Mouse (Mus musculus) embryonic fibroblast, embryonic 13.5 days (primary cell): ENCODE measurements around the gene Tgds. TPM values are rescaled to one million over a fixed set of nuclear protein-coding genes. Genes with fewer than 3 reads are reported as not detected.
"Not testable (repeated sequence)": the region's sequence is repeated elsewhere in the genome, so short reads cannot be mapped to it uniquely, and the experiment has no call there.

Experiments used
- H3K27ac ChIP-seq: 2 replicates; pipeline ENCODE4 v1.5.1; 2012; ENCODE audit warnings: low read length, control low read depth, inconsistent platforms; ENCODE audit not compliant: insufficient read depth
- H3K4me1 ChIP-seq: 2 replicates; pipeline ENCODE4 v1.6.1; 2011; ENCODE audit warnings: low read length; ENCODE audit not compliant: control insufficient read depth, insufficient read depth
- H3K4me3 ChIP-seq: 2 replicates; pipeline ENCODE4 v1.5.1; 2011; ENCODE audit warnings: mild to moderate bottlenecking, control low read depth, low read length; ENCODE audit not compliant: insufficient read depth
- CTCF ChIP-seq: IDR thresholded peaks from 2 replicates; pipeline ENCODE4 v1.5.1; 2011; ENCODE audit warnings: mild to moderate bottlenecking, control low read depth, low read length, moderate library complexity, borderline replicate concordance; ENCODE audit not compliant: insufficient read depth
- POLR2A ChIP-seq: IDR thresholded peaks from 2 replicates; pipeline ENCODE4 v1.6.1; 2011; ENCODE audit warnings: low read depth, mild to moderate bottlenecking, control low read depth, low read length, moderate library complexity
- polyA plus RNA-seq: library from polyadenylated mRNA; stranded (reverse); fragments of >200 nt; gene quantifications from 2 replicates; pipeline ENCODE4 v1.2.4, GENCODE M21; 2011; ENCODE audit warnings: low read depth; ENCODE audit not compliant: missing spikeins, insufficient read length

The Tgds gene
- polyA plus RNA-seq, 1 experiment = 38.8 TPM

GRCm38 (mm10) chr14:118136744-118137452, 4.3 kb upstream of the Tgds start, which contains the start of gene Gpr180:
Gene Gpr180, plus strand, starts transcription at chr14:118137158.
- TF ChIP-seq POLR2A = peak; percentile 82
- TF ChIP-seq CTCF = no peak
- peak within 1 kb of the TSS; percentile 70 for H3K27ac ChIP-seq
- H3K4me1 ChIP-seq = peaks cover 2% of the 10 kb centered on the region; the same call in 1 of the 2 replicates
- peak within 1 kb of the TSS; percentile 80 for H3K4me3 ChIP-seq

- Histone ChIP-seq H3K27ac (no peak overlapping the region), H3K4me3 (peak overlapping the region; percentile 84), H3K4me1 (peaks cover 3% of the 10 kb centered on the region; the same call in 1 of the 2 replicates)
- TF ChIP-seq CTCF = no peak
- TF ChIP-seq POLR2A = no peak
Observed at GRCm38 (mm10) chr14:118131931-118132641, 469 bp downstream of the Tgds start.

GRCm38 (mm10) chr14:118131472-118131871, 1.1 kb downstream of the Tgds start:
- H3K27ac ChIP-seq = no peak overlapping the region
- peak overlapping the region; percentile 84 for H3K4me3 ChIP-seq
- peaks cover 3% of the 10 kb centered on the region; the same call in 1 of the 2 replicates for H3K4me1 ChIP-seq
- TF ChIP-seq CTCF (no peak), POLR2A (no peak)

DNA sequence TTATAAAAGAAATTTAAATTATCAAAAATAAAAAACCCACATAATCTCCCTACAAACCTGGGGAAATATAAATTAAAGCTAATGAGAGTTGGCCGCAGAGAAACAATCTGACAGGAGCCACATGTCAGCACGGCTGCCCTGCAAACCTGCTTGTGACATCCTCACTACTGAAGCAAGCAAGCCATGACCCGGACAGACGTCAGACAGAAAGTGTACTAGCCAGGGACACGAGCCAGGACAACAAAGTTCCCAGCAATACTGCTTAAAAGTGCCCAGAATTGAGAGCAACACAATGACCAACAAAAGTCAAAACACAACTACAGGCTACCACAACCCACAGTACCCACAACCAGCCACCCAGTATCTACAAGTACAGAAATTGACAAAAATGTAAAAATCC, 6.3 kb downstream of the Tgds start:
- Histone ChIP-seq H3K4me1 (peaks cover 2% of the 10 kb centered on the region; the same call in 1 of the 2 replicates), H3K27ac (no peak overlapping the region), H3K4me3 (no peak overlapping the region)
- TF ChIP-seq POLR2A (no peak), CTCF (no peak)

GRCm38 (mm10) chr14:118124771-118125170, 7.8 kb downstream of the Tgds start:
- TF ChIP-seq POLR2A (no peak), CTCF (no peak)
- Histone ChIP-seq H3K27ac (no peak overlapping the region), H3K4me3 (no peak overlapping the region), H3K4me1 (no peaks in the 10 kb centered on the region)

GRCm38 (mm10) chr14:118124129-118124528, 8.4 kb downstream of the Tgds start:
- Histone ChIP-seq H3K27ac (no peak overlapping the region), H3K4me3 (no peak overlapping the region), H3K4me1 (no peaks in the 10 kb centered on the region)
- no peak for TF ChIP-seq CTCF
- no peak for TF ChIP-seq POLR2A

DNA sequence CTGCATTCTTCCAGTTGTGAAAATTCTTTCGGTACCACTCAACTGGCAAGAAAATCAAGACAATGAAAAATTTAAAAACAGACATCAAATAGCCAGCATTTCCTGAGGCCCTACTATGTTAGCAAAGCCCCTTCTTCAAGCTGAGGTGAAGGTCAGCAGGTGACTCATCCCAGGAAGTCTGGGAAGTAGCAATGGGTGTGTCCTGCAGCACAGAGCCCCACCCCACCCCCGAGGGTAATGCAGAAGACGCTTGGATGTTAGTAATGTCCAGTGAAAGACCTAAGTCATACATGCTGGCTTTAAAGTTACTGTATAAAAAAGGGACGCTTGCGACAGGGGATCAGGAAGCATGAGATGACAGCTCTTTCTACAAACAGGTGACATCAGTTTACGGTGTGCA, 19.4 kb downstream of the Tgds start:
- H3K4me1 ChIP-seq = no peaks in the 10 kb centered on the region

GRCm38 (mm10) chr14:118107479-118107878, 25.1 kb downstream of the Tgds start:
- H3K27ac ChIP-seq, H3K4me1 ChIP-seq, H3K4me3 ChIP-seq: not testable (repeated sequence)

More for the DNA sequence above, 19.4 kb downstream of the Tgds start:
- H3K27ac ChIP-seq = no peak overlapping the region
- TF ChIP-seq CTCF = no peak
- H3K4me3 ChIP-seq = no peak overlapping the region

- H3K27ac ChIP-seq = no peak overlapping the region
- H3K4me1 ChIP-seq = no peaks in the 10 kb centered on the region
- no peak overlapping the region for H3K4me3 ChIP-seq
- no peak for TF ChIP-seq CTCF
- TF ChIP-seq POLR2A = no peak
Observed at GRCm38 (mm10) chr14:118101227-118101990, 31.1 kb downstream of the Tgds start.
